Mouse (Mus musculus): ENCODE data around the gene Lancl3.
"Not testable (repeated sequence)": the region's sequence is repeated elsewhere in the genome, so short reads cannot be mapped to it uniquely, and the experiment has no call there.

The Lancl3 gene

DNA sequence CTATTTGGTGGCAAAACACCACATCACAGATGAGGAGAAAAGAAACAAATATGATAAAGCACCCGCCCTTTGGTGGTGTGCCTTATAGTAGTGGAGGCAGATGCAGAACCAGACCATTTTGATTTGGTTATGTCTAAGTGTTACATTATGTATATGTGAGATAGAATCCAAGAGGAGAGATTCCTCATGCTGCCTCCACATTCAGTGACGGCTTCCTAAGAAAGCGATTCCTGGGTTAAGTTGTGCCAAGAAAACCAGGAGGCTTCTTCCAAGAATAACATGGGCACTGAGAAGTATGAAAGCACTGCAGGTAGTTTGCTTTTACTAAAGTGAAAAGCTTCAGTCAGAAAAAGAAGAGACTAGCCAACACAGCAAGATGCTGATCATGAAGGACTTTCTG lies 55.2 kb downstream of the Lancl3 start:
- in situ Hi-C loops (cut with MboI; ENCODE audit: low pct_unique_long_range_greater_than_20kb in 1 of 2, low sequenced_read_pairs in 2 of 2, unreplicated experiment in 1 of 2), result no loop called here

GRCm38 (mm10) chrX:9256766-9257165 lies 57.1 kb downstream of the Lancl3 start, which contains the start of gene Gm14862:
Gm14862 (minus strand) TSS chrX:9256899.
- in situ Hi-C loops (cut with MboI; ENCODE audit: low pct_unique_long_range_greater_than_20kb in 1 of 2, low sequenced_read_pairs in 2 of 2, unreplicated experiment in 1 of 2), result no loop called here

GRCm38 (mm10) chrX:9257831-9258230 lies 58.1 kb downstream of the Lancl3 start:
- in situ Hi-C loops (cut with MboI; ENCODE audit: low pct_unique_long_range_greater_than_20kb in 1 of 2, low sequenced_read_pairs in 2 of 2, unreplicated experiment in 1 of 2), result no loop called here

- in situ Hi-C loops (cut with MboI; ENCODE audit: low pct_unique_long_range_greater_than_20kb in 1 of 2, low sequenced_read_pairs in 2 of 2, unreplicated experiment in 1 of 2), result no loop called here
Measured at GRCm38 (mm10) chrX:9259267-9259666, 59.6 kb downstream of the Lancl3 start.

DNA sequence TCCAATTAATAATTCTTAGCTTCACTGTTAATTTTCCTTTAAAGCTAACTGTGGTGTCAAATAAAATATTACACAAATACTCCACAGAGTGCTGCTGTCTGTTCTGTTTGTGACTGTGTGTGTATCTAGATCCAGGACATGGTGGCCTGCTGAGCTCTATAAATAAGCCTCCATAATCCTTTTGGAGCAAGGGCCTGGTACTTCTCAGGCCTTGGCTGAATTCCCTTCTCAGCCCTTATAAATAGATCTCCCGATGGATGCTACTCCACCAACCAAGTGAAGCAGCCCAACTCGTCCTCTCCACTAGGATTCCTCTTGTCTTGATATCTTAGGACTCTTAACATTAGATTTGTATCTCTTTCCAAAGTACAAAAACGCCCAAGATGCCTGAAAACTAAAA lies 71.4 kb downstream of the Lancl3 start:
- in situ Hi-C loops (cut with MboI; ENCODE audit: low pct_unique_long_range_greater_than_20kb in 1 of 2, low sequenced_read_pairs in 2 of 2, unreplicated experiment in 1 of 2), result no loop called here

- in situ Hi-C loops (cut with MboI; ENCODE audit: low pct_unique_long_range_greater_than_20kb in 1 of 2, low sequenced_read_pairs in 2 of 2, unreplicated experiment in 1 of 2), result no loop called here
Measured at GRCm38 (mm10) chrX:9271947-9272459, 72.3 kb downstream of the Lancl3 start.

DNA sequence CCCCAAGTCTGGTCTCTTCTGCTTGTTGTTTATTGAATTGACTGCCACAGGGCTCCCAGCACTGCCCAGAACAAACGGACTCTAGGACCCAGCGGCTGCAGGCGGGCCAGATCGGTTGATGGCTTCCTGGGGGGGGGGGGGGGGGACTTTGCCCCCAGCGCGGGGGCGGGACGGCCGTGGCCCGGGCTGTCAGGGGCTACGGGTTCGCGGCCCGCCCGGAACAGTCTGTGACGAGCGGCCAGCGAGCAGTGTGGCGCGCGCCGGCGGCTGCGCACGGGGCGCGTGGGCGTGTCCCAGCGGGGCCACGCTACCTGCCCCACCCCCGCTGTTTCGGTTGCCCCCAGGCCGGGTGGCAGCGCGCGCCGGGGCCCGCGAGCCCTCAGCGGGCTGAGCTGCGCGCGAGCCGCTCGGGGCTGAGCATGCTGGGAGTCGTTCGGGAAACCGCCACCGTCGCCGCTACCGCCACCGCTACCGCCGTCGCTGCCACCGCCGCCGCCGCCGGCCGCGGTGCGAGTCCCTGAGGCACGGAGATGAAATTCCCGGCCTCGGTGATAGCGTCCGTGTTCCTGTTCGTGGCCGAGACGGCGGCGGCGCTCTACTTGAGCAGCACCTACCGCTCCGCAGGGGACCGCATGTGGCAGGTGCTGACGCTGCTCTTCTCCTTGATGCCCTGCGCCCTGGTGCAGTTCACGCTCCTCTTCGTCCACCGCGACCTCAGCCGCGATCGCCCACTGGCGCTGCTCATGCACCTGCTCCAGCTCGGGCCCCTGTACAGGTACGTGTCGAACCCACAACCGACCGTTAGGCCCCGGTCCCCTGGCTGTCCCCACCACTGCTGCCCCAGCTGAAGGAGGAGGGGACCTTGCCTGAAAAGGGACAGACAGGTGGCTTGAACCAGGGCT lies 73.0 kb downstream of the Lancl3 start, which contains the start of gene Xk:
TSS of gene Xk (plus strand) at position 297 of the 902 bp plus-strand sequence.
- in situ Hi-C loops (cut with MboI; ENCODE audit: low pct_unique_long_range_greater_than_20kb in 1 of 2, low sequenced_read_pairs in 2 of 2, unreplicated experiment in 1 of 2), result no loop called here

- in situ Hi-C loops (cut with MboI; ENCODE audit: low pct_unique_long_range_greater_than_20kb in 1 of 2, low sequenced_read_pairs in 2 of 2, unreplicated experiment in 1 of 2), result no loop called here
Measured at GRCm38 (mm10) chrX:9273377-9274002, 73.8 kb downstream of the Lancl3 start.

- in situ Hi-C loops (cut with MboI; ENCODE audit: low pct_unique_long_range_greater_than_20kb in 1 of 2, low sequenced_read_pairs in 2 of 2, unreplicated experiment in 1 of 2), result no loop called here
Measured at GRCm38 (mm10) chrX:9274321-9274720, 74.6 kb downstream of the Lancl3 start.

- in situ Hi-C loops (cut with MboI; ENCODE audit: low pct_unique_long_range_greater_than_20kb in 1 of 2, low sequenced_read_pairs in 2 of 2, unreplicated experiment in 1 of 2), result not testable (repeated sequence)
Measured at GRCm38 (mm10) chrX:9283464-9283863, 83.8 kb downstream of the Lancl3 start, which contains the start of gene H2al1m. H2al1m (plus strand) TSS chrX:9283764.

DNA sequence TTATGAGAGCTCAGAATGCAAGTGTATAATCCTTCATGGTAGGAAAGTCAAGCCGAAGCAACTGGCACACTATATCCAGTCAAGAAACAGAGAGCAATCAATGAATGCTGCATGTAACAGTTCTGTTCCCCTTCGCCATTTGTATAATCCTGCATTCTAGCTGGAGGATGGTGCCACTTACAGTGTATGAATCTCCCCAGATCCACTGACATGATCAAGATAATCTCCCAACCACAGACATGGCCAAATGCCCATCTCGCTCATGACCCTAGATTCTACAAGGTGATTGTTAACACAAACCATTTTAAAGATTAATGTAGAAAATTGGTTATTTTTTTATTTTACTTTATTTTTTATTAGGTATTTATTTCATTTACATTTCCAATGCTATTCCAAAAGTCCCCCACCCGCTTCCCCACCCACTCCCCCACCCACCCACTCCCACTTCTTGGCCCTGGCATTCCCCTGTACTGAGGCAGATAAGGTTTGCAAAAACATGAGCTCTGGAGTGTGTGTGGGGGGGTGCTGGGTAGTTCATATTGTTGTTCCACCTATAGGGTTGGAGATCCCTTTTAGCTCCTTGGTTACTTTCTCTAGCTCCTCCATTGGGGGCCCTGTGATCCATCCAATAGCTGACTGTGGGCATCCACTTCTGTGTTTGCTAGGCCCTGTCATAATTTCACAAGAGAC lies 93.6 kb downstream of the Lancl3 start:
- in situ Hi-C loops (cut with MboI; ENCODE audit: low pct_unique_long_range_greater_than_20kb in 1 of 2, low sequenced_read_pairs in 2 of 2, unreplicated experiment in 1 of 2), result not testable (repeated sequence)

DNA sequence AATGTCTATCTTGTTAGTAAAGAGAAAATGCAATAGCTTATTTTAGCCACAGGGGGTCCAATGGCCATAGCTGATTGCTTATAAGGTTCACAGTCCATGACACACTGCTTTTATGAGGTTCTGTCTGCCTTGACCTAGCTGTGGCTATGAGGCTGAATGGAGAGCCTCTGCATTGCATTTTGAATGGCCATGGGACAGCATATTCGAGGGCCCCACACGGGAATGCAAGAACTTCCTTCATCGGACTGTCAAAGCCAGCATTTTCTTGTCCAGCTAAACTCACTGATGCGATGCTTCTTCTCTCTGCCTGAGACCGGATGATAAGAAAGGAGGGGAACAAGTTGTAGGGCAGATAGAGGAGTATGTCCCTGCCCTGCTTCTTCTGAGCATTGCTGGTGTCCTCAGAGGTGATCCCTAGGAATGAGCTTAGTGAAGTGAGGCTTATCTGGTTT lies 98.7 kb downstream of the Lancl3 start:
- in situ Hi-C loops (cut with MboI; ENCODE audit: low pct_unique_long_range_greater_than_20kb in 1 of 2, low sequenced_read_pairs in 2 of 2, unreplicated experiment in 1 of 2), result no loop called here

- in situ Hi-C loops (cut with MboI; ENCODE audit: low pct_unique_long_range_greater_than_20kb in 1 of 2, low sequenced_read_pairs in 2 of 2, unreplicated experiment in 1 of 2), result no loop called here
Measured at GRCm38 (mm10) chrX:9302791-9303190, 103.1 kb downstream of the Lancl3 start.

DNA sequence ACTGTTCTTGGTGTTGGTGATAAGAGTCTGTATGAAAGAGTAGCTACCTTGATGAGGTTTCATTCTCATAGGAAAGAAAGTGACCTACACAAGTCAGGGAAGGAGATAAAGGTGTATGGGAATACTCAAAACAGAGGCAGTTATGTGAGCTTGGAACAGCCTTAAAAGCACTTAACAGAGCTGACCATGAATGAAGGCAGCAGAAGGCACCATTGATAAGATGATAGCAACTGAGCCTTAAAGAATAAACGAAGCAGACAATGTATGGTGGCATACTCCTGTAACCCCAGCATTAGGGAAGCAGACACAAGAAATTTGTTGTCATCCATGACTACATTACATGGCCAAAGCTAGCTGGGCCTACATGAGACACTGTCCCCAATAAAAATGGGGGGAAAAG lies 103.8 kb downstream of the Lancl3 start:
- in situ Hi-C loops (cut with MboI; ENCODE audit: low pct_unique_long_range_greater_than_20kb in 1 of 2, low sequenced_read_pairs in 2 of 2, unreplicated experiment in 1 of 2), result no loop called here

GRCm38 (mm10) chrX:9316457-9316856 lies 116.8 kb downstream of the Lancl3 start:
- in situ Hi-C loops (cut with MboI; ENCODE audit: low pct_unique_long_range_greater_than_20kb in 1 of 2, low sequenced_read_pairs in 2 of 2, unreplicated experiment in 1 of 2), result not testable (repeated sequence)
